Mouse (Mus musculus): ENCODE data around the gene Zfp141. TPM values are rescaled to one million over a fixed set of nuclear protein-coding genes. Genes with fewer than 3 reads are reported as not detected.

The Zfp141 gene
- polyA plus RNA-seq, 1 experiment = 3.8 TPM

DNA sequence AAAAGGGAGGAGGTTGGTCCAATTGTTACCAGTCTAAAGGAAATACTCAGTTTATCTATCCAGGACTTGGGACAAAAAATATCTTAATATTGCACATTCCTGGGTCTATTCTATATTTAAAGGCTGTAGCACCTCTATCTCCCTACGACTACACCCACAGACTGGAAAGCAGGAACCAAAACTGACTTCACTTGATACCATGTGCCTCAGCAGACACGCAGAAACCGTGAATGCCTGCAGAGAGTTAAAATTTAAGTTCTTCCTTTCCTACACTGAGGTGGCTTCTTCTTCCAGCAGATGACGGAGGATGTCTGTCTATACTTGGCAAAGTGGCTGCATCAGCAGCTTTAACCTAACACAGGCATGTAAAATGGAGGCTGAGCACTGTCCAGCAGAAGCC is 15.2 kb downstream of the Zfp141 start:
- WGBS = 30% methylated on average over 4 of the region's 4 CpGs

DNA sequence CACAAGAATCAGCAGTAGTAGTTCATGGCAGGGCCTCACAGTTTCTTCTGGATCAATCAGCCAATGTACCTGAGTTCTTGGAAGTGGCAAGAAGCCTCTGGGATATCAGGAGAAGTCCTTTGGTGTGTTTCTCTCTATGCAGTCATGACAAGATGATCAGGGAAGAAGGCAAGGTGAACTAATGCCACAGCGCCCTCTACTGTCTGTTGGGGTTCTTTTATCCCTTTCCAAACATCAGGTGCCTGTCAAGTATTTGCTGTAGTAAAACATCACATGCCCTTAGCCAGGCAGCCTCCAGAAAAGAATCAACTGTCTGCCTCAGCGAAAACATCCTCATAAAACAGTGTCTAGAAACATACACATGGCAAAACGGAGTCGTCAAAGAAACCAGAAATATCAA is 50.9 kb downstream of the Zfp141 start:
- no peak overlapping the region for H3K4me3 ChIP-seq (ENCODE audit: extremely low read depth, insufficient read depth, insufficient read length)
- no peaks in the 10 kb centered on the region for H3K36me3 ChIP-seq (ENCODE audit: control insufficient read depth, insufficient read depth, low read length)
- no peak overlapping the region for H3K27ac ChIP-seq (ENCODE audit: insufficient read depth, low read length)
- H3K4me1 ChIP-seq (ENCODE audit: control insufficient read depth, insufficient read depth, insufficient read length) = no peaks in the 10 kb centered on the region
- 62% methylated on average over 4 of the region's 4 CpGs for WGBS
- DNase-seq (ENCODE audit: low read depth in 1 of 2, low spot score in 2 of 2) = no peak
- no peaks in the 10 kb centered on the region for H3K27me3 ChIP-seq (ENCODE audit: control insufficient read depth, insufficient read depth, low read length)
- no peak for TF ChIP-seq CTCF (IDR thresholded peaks at IDR 0.05; ENCODE audit: extremely low read depth, insufficient read depth, insufficient read length, insufficient replicate concordance)
- no peak for TF ChIP-seq POLR2A (IDR thresholded peaks at IDR 0.05; ENCODE audit: low read depth, low read length)

More for the DNA sequence above, 15.2 kb downstream of the Zfp141 start:
- H3K4me3 ChIP-seq (ENCODE audit: extremely low read depth, insufficient read depth, insufficient read length) = no peak overlapping the region
- H3K4me1 ChIP-seq (ENCODE audit: control insufficient read depth, insufficient read depth, insufficient read length) = peaks cover 3% of the 10 kb centered on the region; the same call in 1 of the 2 replicates
- no peaks in the 10 kb centered on the region for H3K27me3 ChIP-seq (ENCODE audit: control insufficient read depth, insufficient read depth, low read length)
- peaks cover 8% of the 10 kb centered on the region for H3K36me3 ChIP-seq (ENCODE audit: control insufficient read depth, insufficient read depth, low read length)
- no peak for TF ChIP-seq CTCF (IDR thresholded peaks at IDR 0.05; ENCODE audit: extremely low read depth, insufficient read depth, insufficient read length, insufficient replicate concordance)
- TF ChIP-seq POLR2A (IDR thresholded peaks at IDR 0.05; ENCODE audit: low read depth, low read length) = no peak
- no peak overlapping the region for H3K27ac ChIP-seq (ENCODE audit: insufficient read depth, low read length)
- no peak for DNase-seq (ENCODE audit: low read depth in 1 of 2, low spot score in 2 of 2)

DNA sequence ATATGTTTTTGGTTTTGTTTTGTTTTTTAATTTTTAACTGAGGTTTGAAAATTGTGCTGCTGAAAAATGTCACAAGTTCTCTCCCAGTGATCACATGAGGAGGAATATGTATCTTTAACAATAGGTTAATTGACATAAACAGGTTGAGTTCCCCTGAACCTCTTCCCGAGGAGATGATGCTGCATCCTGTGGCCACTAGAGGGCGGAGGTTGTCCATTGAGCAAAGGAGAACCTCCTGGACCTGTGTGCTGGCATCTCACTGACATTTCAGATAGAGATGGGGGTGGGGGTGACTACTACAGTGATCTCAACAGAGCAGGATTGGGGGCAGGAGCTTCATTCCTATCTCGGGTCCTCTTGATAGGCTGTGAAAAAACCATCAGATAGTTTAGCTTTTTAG is 54.9 kb downstream of the Zfp141 start:
- Histone ChIP-seq H3K4me1 (ENCODE audit: control insufficient read depth, insufficient read depth, insufficient read length) (no peaks in the 10 kb centered on the region), H3K36me3 (ENCODE audit: control insufficient read depth, insufficient read depth, low read length) (no peaks in the 10 kb centered on the region), H3K4me3 (ENCODE audit: extremely low read depth, insufficient read depth, insufficient read length) (no peak overlapping the region), H3K27me3 (ENCODE audit: control insufficient read depth, insufficient read depth, low read length) (no peaks in the 10 kb centered on the region), H3K27ac (ENCODE audit: insufficient read depth, low read length) (no peak overlapping the region)
- WGBS = 17% methylated on average over 3 of the region's 3 CpGs
- DNase-seq (ENCODE audit: low read depth in 1 of 2, low spot score in 2 of 2) = no peak
- TF ChIP-seq CTCF (IDR thresholded peaks at IDR 0.05; ENCODE audit: extremely low read depth, insufficient read depth, insufficient read length, insufficient replicate concordance) = peak; percentile 28; the same call in 1 of the 2 replicates
- TF ChIP-seq POLR2A (IDR thresholded peaks at IDR 0.05; ENCODE audit: low read depth, low read length) = no peak

DNA sequence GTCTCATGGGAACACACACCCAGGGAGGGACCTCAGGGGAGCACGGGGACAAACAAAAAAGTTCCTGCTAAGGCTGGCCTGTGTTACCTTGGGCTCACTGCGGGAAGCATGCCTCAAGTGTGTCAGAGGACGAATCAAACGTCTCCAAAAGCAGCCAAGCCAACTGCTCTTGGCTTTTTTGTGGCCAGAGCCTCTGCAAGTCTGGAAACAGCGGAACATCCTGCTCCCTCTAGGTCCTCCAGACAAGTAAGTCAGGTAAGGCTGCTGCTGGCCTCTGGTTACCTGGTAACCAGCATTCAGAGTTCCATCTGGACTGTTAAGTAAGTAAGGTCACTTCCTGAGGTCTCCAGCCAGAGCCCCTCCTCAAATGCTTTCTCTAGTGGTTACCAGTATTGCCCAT is 57.7 kb downstream of the Zfp141 start, which contains the start of gene 4933421I07Rik:
Gene 4933421I07Rik (minus strand): TSS at position 271 of the 400 bp plus-strand sequence.
- Histone ChIP-seq H3K36me3 (ENCODE audit: control insufficient read depth, insufficient read depth, low read length) (no peaks in the 10 kb centered on the region), H3K27ac (ENCODE audit: insufficient read depth, low read length) (no peak within 1 kb of the TSS), H3K4me1 (ENCODE audit: control insufficient read depth, insufficient read depth, insufficient read length) (no peaks in the 10 kb centered on the region), H3K4me3 (ENCODE audit: extremely low read depth, insufficient read depth, insufficient read length) (no peak within 1 kb of the TSS), H3K27me3 (ENCODE audit: control insufficient read depth, insufficient read depth, low read length) (no peaks in the 10 kb centered on the region)
- TF ChIP-seq POLR2A (IDR thresholded peaks at IDR 0.05; ENCODE audit: low read depth, low read length) (no peak), CTCF (IDR thresholded peaks at IDR 0.05; ENCODE audit: extremely low read depth, insufficient read depth, insufficient read length, insufficient replicate concordance) (no peak)
- WGBS = 76% methylated on average over 5 of the region's 5 CpGs
- DNase-seq (ENCODE audit: low read depth in 1 of 2, low spot score in 2 of 2) = no peak

DNA sequence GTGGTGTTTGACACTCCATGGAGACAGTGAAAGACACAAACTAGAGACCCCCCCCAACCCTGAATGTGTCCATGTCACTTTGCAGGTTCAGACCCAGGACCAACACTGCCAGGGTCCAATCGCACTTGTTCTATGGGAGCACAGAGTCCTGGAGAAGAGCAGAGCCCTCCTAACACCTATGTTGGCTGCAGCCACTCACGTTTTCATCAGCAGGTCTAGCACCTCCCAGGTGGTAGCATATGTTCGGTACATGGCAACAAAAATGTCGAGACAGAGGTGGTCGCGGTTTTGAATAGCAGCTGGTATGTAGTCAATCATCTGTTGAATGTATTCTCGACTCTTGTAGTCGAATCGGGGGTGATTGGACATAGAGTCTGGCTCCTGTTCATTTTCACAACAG is 58.2 kb downstream of the Zfp141 start:
- no peak overlapping the region for H3K27ac ChIP-seq (ENCODE audit: insufficient read depth, low read length)
- TF ChIP-seq CTCF (IDR thresholded peaks at IDR 0.05; ENCODE audit: extremely low read depth, insufficient read depth, insufficient read length, insufficient replicate concordance) = no peak
- no peak for TF ChIP-seq POLR2A (IDR thresholded peaks at IDR 0.05; ENCODE audit: low read depth, low read length)

More for the DNA sequence above, 58.2 kb downstream of the Zfp141 start:
- Histone ChIP-seq H3K4me1 (ENCODE audit: control insufficient read depth, insufficient read depth, insufficient read length) (no peaks in the 10 kb centered on the region), H3K4me3 (ENCODE audit: extremely low read depth, insufficient read depth, insufficient read length) (no peak overlapping the region), H3K27me3 (ENCODE audit: control insufficient read depth, insufficient read depth, low read length) (no peaks in the 10 kb centered on the region), H3K36me3 (ENCODE audit: control insufficient read depth, insufficient read depth, low read length) (no peaks in the 10 kb centered on the region)
- WGBS = 81% methylated on average over 9 of the region's 9 CpGs
- DNase-seq (ENCODE audit: low read depth in 1 of 2, low spot score in 2 of 2) = no peak

Other genes with a start within 250 kb of the Zfp141 start
- not detected in 2 replicates for gene Vmn2r61, start 245.7 kb downstream of the Zfp141 start, polyA plus RNA-seq (2012; rRNA removed)
- not detected in 2 replicates for gene 4933421I07Rik, start 57.6 kb downstream of the Zfp141 start, polyA plus RNA-seq (2012; rRNA removed)
- not detected in 2 replicates for gene Gm21028, start 72.8 kb upstream of the Zfp141 start, polyA plus RNA-seq (2012; rRNA removed)
- gene Zfp977, start 86.8 kb upstream of the Zfp141 start, polyA plus RNA-seq (2012; rRNA removed) = not detected in 2 replicates
- 0.05 and 0.08 TPM in 2 replicates for gene Zfp976, start 136.8 kb upstream of the Zfp141 start, polyA plus RNA-seq (2012; rRNA removed)
- gene Zfp975, start 187.0 kb upstream of the Zfp141 start, polyA plus RNA-seq (2012; rRNA removed) = 0.07 and 0.32 TPM in 2 replicates
- not detected in 2 replicates for gene Gm17067, start 221.3 kb upstream of the Zfp141 start, polyA plus RNA-seq (2012; rRNA removed)